Mouse (Mus musculus): Measurements from ENCODE around the gene Exoc6b. TPM values are rescaled to one million over a fixed set of nuclear protein-coding genes. Genes with fewer than 3 reads are reported as not detected.

Exoc6b gene
- polyA plus RNA-seq, 1 experiment from 2014 or later, result 2.0 TPM

GRCm38 (mm10) chr6:84691907-84692306, 377.4 kb downstream of the Exoc6b start:
- H3K4me3 ChIP-seq (ENCODE audit: low read depth, low read length), result no peak overlapping the region
- no peaks in the 10 kb centered on the region for H3K27me3 ChIP-seq (ENCODE audit: insufficient read depth, low read length)
- ATAC-seq (peak; percentile 56), DNase-seq (no peak)
- TF ChIP-seq EP300 (IDR thresholded peaks at IDR 0.05; ENCODE audit: low read depth) (no peak), CTCF (IDR thresholded peaks at IDR 0.05; ENCODE audit: low read depth) (no peak)
- no peak overlapping the region for H3K27ac ChIP-seq (ENCODE audit: low read depth)
- 65% methylated on average over 3 of the region's 3 CpGs for WGBS (ENCODE audit: insufficient replicate concordance)
- H3K9ac ChIP-seq (replicated peaks), result no peak overlapping the region
- H3K4me1 ChIP-seq (ENCODE audit: insufficient read depth), result 0 out of 2 replicates have a peak, but pooled peaks cover 2% of the 10 kb centered on the region
- H3K9me3 ChIP-seq (ENCODE audit: low read length), result no peaks in the 10 kb centered on the region
- no peaks in the 10 kb centered on the region for H3K36me3 ChIP-seq (replicated peaks; ENCODE audit: insufficient read depth, low read length)
- H3K4me2 ChIP-seq (ENCODE audit: low read depth, low read length), result no peak overlapping the region

- Histone ChIP-seq H3K4me1 (ENCODE audit: insufficient read depth) (no peaks in the 10 kb centered on the region), H3K27ac (ENCODE audit: low read depth) (no peak overlapping the region), H3K9ac (replicated peaks) (no peak overlapping the region), H3K4me2 (ENCODE audit: low read depth, low read length) (no peak overlapping the region), H3K4me3 (ENCODE audit: low read depth, low read length) (no peak overlapping the region), H3K36me3 (replicated peaks; ENCODE audit: insufficient read depth, low read length) (no peaks in the 10 kb centered on the region), H3K9me3 (ENCODE audit: low read length) (peaks cover 2% of the 10 kb centered on the region; the same call in 1 of the 2 replicates), H3K27me3 (ENCODE audit: insufficient read depth, low read length) (no peaks in the 10 kb centered on the region)
- ATAC-seq, result no peak
- TF ChIP-seq CTCF (IDR thresholded peaks at IDR 0.05; ENCODE audit: low read depth), result no peak
- no peak for TF ChIP-seq EP300 (IDR thresholded peaks at IDR 0.05; ENCODE audit: low read depth)
- DNase-seq, result no peak
- WGBS (ENCODE audit: insufficient replicate concordance), result 50% methylated on average over 3 of the region's 3 CpGs
Measured at GRCm38 (mm10) chr6:84677770-84678169, 391.5 kb downstream of the Exoc6b start.

GRCm38 (mm10) chr6:84674936-84675335, 394.4 kb downstream of the Exoc6b start:
- Histone ChIP-seq H3K9ac (replicated peaks) (no peak overlapping the region), H3K27ac (ENCODE audit: low read depth) (no peak overlapping the region), H3K4me1 (ENCODE audit: insufficient read depth) (no peaks in the 10 kb centered on the region), H3K36me3 (replicated peaks; ENCODE audit: insufficient read depth, low read length) (no peaks in the 10 kb centered on the region), H3K27me3 (ENCODE audit: insufficient read depth, low read length) (no peaks in the 10 kb centered on the region), H3K4me2 (ENCODE audit: low read depth, low read length) (no peak overlapping the region), H3K4me3 (ENCODE audit: low read depth, low read length) (no peak overlapping the region), H3K9me3 (ENCODE audit: low read length) (peaks cover 5% of the 10 kb centered on the region; the same call in 1 of the 2 replicates)
- WGBS (ENCODE audit: insufficient replicate concordance), result 86% methylated on average over 3 of the region's 3 CpGs
- DNase-seq (no peak), ATAC-seq (no peak)
- TF ChIP-seq CTCF (IDR thresholded peaks at IDR 0.05; ENCODE audit: low read depth) (no peak), EP300 (IDR thresholded peaks at IDR 0.05; ENCODE audit: low read depth) (no peak)

GRCm38 (mm10) chr6:84674136-84674535, 395.2 kb downstream of the Exoc6b start:
- Histone ChIP-seq H3K4me1 (ENCODE audit: insufficient read depth) (no peaks in the 10 kb centered on the region), H3K4me2 (ENCODE audit: low read depth, low read length) (no peak overlapping the region), H3K4me3 (ENCODE audit: low read depth, low read length) (no peak overlapping the region), H3K27me3 (ENCODE audit: insufficient read depth, low read length) (no peaks in the 10 kb centered on the region), H3K27ac (ENCODE audit: low read depth) (no peak overlapping the region), H3K9me3 (ENCODE audit: low read length) (peaks cover 5% of the 10 kb centered on the region; the same call in 1 of the 2 replicates), H3K36me3 (replicated peaks; ENCODE audit: insufficient read depth, low read length) (no peaks in the 10 kb centered on the region), H3K9ac (replicated peaks) (no peak overlapping the region)
- ATAC-seq (no peak), DNase-seq (peak; percentile 20)
- no peak for TF ChIP-seq CTCF (IDR thresholded peaks at IDR 0.05; ENCODE audit: low read depth)
- TF ChIP-seq EP300 (IDR thresholded peaks at IDR 0.05; ENCODE audit: low read depth), result no peak
- WGBS (ENCODE audit: insufficient replicate concordance), result 76% methylated on average over 7 of the region's 7 CpGs

GRCm38 (mm10) chr6:84661451-84662112, 407.7 kb downstream of the Exoc6b start:
- Histone ChIP-seq H3K4me2 (ENCODE audit: low read depth, low read length) (no peak overlapping the region), H3K9me3 (ENCODE audit: low read length) (no peaks in the 10 kb centered on the region), H3K27ac (ENCODE audit: low read depth) (no peak overlapping the region), H3K27me3 (ENCODE audit: insufficient read depth, low read length) (no peaks in the 10 kb centered on the region), H3K36me3 (replicated peaks; ENCODE audit: insufficient read depth, low read length) (no peaks in the 10 kb centered on the region), H3K9ac (replicated peaks) (no peak overlapping the region), H3K4me3 (ENCODE audit: low read depth, low read length) (no peak overlapping the region), H3K4me1 (ENCODE audit: insufficient read depth) (peaks cover 2% of the 10 kb centered on the region; the same call in 1 of the 2 replicates)
- TF ChIP-seq CTCF (IDR thresholded peaks at IDR 0.05; ENCODE audit: low read depth), result no peak
- no peak for TF ChIP-seq EP300 (IDR thresholded peaks at IDR 0.05; ENCODE audit: low read depth)
- WGBS (ENCODE audit: insufficient replicate concordance), result 43% methylated on average over 2 of the region's 2 CpGs
- ATAC-seq (no peak), DNase-seq (no peak)

GRCm38 (mm10) chr6:84660982-84661381, 408.3 kb downstream of the Exoc6b start:
- ATAC-seq (no peak), DNase-seq (no peak)
- 60% methylated on average over 1 of the region's 1 CpGs for WGBS (ENCODE audit: insufficient replicate concordance)
- H3K4me3 ChIP-seq (ENCODE audit: low read depth, low read length), result no peak overlapping the region
- no peaks in the 10 kb centered on the region for H3K36me3 ChIP-seq (replicated peaks; ENCODE audit: insufficient read depth, low read length)
- H3K27ac ChIP-seq (ENCODE audit: low read depth), result no peak overlapping the region
- peaks cover 2% of the 10 kb centered on the region; the same call in 1 of the 2 replicates for H3K4me1 ChIP-seq (ENCODE audit: insufficient read depth)
- H3K4me2 ChIP-seq (ENCODE audit: low read depth, low read length), result no peak overlapping the region
- TF ChIP-seq EP300 (IDR thresholded peaks at IDR 0.05; ENCODE audit: low read depth), result no peak
- no peak for TF ChIP-seq CTCF (IDR thresholded peaks at IDR 0.05; ENCODE audit: low read depth)
- H3K27me3 ChIP-seq (ENCODE audit: insufficient read depth, low read length), result no peaks in the 10 kb centered on the region
- H3K9ac ChIP-seq (replicated peaks), result no peak overlapping the region
- no peaks in the 10 kb centered on the region for H3K9me3 ChIP-seq (ENCODE audit: low read length)
